Mouse (Mus musculus): ENCODE data around the gene Zcwpw1.
A peak's percentile ranks its signal among the peaks of the same experiment; 100 is the strongest.
"Not testable (repeated sequence)": the region's sequence is repeated elsewhere in the genome, so short reads cannot be mapped to it uniquely, and the experiment has no call there.

The Zcwpw1 gene

GRCm38 (mm10) chr5:137787151-137787928 is at the start of gene Zcwpw1, which contains the start of gene Mepce:
TSS of gene Zcwpw1 (plus strand) at chr5:137787798.
TSS of gene Mepce (minus strand) at chr5:137787655.
- peak; percentile 97 for DNase-seq

DNA sequence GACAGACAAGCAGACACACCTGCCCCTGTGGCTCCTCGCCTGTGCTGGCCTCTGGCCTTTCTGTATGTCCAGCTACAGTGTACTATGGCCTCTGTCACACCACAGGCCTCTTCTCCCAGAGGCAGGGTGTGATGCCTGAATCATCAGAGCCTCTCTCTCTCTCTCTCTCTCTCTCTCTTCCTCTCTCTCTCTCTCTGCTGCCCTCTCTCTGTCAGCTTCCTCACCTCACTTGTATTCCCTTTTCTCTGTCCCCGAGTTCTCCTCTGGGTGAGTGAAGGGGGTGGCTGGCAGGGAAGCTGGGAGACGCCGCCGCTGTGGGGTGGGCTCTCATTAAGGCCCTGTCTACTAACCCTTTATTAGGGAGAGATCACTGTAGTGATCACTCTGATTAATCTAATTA is 49.1 kb upstream of the Zcwpw1 start:
- no peak for DNase-seq

DNA sequence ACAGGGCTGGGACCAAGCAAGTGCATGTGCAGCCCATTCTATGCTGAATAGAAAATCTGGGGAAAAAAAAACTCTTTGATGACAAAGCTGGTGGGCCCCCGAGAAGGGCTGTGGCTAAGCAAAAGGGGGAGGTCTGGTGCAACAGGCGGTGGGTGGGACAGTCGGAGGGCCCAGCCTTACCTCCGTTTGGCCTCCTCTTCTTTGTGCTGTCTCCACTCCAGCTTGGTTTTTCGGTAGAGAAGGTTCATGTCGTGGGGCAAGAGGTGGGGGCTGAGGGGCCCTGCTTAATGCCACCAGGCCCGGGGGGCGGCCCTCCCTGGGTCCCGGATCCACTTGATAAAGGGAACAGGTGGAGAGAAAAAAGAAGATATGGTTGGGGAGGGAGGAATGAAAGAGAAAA is 48.1 kb upstream of the Zcwpw1 start:
- DNase-seq, result peak; percentile 44

GRCm38 (mm10) chr5:137740506-137740905 is 47.1 kb upstream of the Zcwpw1 start:
- DNase-seq, result no peak

- peak; percentile 87 for DNase-seq
These were observed 46.3 kb upstream of the Zcwpw1 start, which contains the start of gene Nyap1 for GRCm38 (mm10) chr5:137741023-137741931. TSS of gene Nyap1 (minus strand) at chr5:137741607.

GRCm38 (mm10) chr5:137742048-137742447 is 45.5 kb upstream of the Zcwpw1 start:
- DNase-seq, result peak; percentile 45

DNA sequence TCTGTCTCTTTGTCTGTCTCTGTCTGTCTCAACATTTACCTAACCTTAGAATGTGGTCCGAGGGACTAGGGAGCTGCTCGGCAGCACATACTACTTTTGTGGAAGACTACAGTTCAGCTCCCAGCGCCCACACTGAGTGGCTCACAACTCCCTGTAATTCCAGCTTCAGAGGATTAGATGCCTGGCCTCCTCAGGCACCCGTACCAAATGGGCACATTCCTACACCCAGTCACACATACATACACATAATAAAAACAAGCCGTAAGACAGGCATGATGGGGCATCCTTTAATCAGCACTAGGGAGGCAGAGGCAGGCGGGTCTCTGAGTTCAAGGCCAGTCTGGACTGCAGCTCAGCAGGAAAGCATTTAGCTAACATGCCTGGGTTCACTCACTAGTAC is 44.8 kb upstream of the Zcwpw1 start:
- peak; percentile 32 for DNase-seq

DNA sequence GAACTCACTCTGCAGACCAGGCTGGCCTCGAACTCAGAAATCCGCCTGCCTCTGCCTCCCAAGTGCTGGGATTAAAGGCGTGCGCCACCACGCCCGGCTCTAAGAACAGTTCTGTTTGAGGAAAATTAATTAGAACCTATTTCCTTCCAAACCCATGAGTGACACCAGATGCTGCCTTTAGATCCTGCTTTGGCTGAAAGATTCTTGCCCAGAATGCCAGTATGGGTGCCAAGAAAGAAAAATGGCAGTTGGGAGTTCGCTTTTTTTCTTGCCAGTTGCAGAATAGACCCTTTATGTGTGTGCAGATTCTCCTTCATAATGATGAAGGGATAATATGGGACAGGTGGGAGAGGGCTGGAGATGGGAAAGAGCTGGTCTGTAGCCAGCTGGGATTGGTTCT is 43.4 kb upstream of the Zcwpw1 start:
- peak; percentile 36 for DNase-seq

DNA sequence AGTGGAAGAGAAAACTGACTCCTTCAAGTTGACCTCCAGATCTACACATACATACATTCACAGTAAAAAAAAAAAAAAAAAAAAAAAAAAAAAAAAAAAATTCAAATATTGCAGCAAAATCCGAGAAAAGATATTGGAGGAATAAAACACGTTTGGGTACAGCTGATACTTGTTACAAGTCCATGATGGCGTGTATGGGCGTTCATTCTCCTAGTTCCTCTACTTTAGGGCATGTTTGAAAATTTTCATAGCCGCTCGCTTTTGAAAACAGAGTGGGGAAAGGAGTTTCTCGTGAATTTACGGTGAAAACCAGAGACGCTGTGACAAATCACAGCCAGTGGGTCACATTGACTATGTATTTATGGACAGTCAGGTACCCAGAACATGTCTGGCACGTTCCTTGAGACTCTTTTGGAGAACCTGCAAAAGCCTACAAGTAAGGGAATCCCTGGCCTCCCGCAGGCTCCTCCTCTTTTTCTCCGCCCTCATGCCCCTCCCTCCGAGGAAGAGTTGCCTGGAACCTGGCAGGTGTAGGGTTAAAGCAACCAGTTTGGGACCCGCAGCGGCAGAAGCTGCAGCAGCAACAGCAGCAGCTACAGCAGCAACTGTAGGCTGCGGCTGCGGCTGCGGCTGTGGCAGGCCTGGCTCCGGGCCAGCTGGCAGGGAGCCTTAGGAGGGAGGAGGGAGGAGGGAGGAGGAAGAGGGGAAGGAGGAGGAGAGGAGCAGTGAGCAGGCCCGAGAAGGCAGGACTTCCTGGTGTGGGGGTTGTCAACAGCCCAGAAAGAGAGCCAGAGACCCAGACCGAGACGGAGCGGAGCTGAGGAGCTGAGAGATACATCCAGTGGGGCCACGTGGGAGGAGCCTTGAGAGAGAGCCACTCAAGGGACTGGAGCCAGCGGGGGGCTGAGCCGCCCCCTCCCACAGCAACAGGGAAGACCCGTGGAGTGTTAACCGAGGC is 42.1 kb upstream of the Zcwpw1 start, which contains the start of gene Tsc22d4:
Gene Tsc22d4 (plus strand): TSS at position 517 of the 958 bp plus-strand sequence.
- peak; percentile 91 for DNase-seq

DNA sequence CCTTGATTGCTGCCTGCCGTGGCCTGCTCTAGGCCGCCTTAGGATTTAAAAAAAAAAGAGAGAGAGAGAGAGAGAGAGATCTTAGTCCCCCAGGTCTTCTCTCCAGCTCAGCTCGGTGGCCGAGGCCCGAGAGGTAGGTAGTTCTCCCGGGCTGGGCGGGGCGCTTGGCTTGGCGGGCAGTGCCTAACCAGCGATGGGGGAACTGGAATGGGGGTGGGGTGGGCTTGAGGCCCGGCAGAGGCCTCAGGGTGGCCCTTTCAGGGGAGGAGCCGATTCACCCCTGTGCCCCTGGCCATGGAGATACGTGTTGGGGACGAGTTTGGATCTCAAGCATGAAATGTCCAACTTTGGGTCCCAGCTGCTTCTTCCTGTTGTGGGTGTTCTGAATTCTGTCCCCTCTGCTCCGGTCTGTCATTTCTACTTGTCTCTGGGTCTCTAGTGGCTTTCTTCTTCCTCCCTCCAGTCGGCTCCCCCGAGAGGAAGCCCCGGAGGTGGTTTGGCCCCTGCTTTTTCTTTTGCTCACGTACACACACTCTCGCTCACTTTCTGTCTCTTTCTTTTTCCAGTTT is 41.2 kb upstream of the Zcwpw1 start:
- DNase-seq, result no peak

DNA sequence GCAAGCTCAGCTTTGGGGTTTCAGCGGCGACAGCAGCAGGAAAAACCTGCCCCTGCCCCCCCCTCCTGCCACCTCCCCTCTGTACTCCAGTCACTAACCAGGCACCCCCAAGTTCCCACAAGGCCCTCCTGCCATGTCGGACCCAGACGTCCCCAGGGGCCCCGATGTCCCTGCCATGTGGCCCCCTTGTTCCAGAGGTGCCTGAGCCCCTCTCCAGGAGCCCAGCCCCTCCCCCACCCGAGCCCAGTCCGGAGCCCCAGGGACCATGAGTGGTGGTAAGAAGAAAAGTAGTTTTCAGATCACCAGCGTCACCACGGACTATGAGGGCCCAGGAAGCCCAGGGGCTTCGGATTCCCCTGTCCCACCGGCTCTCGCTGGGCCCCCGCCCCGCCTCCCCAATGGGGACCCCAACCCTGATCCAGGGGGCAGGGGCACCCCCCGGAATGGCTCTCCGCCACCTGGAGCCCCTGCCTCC is 40.7 kb upstream of the Zcwpw1 start:
- no peak for DNase-seq

DNA sequence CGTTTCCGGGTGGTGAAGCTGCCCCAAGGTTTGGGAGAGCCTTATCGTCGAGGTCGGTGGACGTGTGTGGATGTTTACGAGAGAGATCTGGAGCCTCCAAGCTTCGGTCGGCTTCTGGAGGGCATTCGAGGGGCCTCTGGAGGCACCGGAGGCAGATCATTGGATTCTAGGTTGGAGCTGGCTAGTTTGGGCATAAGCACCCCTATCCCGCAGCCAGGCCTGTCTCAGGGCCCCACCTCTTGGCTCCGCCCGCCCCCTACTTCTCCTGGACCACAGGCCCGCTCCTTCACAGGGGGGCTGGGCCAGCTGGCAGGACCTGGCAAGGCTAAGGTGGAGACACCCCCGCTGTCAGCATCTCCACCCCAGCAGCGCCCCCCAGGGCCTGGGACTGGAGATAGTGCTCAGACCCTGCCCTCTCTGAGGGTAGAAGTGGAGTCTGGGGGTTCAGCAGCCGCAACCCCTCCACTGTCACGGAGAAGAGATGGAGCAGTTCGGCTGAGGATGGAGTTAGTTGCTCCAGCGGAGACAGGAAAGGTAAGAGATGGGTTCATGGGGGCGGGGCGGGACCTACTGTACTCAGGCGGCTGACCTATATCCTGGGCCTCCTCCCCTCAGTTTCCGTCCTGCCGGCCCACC is 40.2 kb upstream of the Zcwpw1 start:
- peak; percentile 81 for DNase-seq

DNA sequence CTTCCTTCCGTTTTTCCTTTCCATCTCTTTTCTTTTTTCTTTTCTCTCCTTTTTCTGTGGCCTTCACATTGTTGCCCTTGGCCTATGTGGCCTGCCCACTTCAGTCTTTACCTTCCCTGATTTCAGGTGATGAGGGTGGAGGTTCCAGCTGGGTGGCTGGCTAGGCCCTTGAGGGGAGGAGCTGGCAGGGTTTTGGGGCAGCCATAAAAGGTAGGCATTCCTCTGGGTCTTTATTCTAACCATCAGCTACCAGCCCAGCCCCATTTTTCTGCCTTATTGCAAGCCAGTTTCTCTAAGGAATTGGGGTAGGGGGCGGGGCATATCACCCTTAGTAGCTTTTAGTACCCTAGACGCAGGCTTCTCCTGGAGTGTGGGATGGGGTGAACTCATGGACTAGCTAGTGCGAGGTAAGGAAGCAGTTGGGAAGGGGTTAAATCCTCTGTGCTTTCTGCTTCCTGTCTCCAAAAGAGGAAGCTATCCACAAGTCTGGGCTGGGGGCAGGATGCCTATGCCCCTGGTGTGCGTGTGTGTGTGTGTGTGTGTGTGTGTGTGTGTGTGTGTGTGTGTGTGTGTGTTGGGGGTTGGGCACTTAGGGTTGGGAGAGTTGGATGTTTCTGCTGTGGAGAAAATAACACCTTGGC is 39.3 kb upstream of the Zcwpw1 start:
- no peak for DNase-seq

- DNase-seq, result no peak
These were observed 38.3 kb upstream of the Zcwpw1 start for GRCm38 (mm10) chr5:137749196-137749836.

DNA sequence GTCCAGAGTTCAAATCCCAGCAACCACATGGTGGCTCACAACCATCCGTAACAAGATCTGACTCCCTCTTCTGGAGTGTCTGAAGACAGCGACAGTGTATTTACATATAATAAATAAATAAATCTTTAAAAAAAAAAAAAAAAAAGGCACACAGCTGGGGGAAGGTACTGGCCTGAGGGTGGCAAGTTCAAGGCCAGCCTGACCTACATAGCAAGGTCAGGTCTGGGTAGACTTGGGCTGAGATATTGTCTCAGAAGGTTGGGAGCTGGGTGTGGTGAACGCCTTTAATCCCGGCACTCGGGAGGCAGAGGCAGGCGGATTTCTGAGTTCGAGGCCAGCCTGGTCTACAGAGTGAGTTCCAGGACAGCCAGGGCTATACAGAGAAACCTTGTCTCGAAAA is 37.4 kb upstream of the Zcwpw1 start:
- DNase-seq, result not testable (repeated sequence)

DNA sequence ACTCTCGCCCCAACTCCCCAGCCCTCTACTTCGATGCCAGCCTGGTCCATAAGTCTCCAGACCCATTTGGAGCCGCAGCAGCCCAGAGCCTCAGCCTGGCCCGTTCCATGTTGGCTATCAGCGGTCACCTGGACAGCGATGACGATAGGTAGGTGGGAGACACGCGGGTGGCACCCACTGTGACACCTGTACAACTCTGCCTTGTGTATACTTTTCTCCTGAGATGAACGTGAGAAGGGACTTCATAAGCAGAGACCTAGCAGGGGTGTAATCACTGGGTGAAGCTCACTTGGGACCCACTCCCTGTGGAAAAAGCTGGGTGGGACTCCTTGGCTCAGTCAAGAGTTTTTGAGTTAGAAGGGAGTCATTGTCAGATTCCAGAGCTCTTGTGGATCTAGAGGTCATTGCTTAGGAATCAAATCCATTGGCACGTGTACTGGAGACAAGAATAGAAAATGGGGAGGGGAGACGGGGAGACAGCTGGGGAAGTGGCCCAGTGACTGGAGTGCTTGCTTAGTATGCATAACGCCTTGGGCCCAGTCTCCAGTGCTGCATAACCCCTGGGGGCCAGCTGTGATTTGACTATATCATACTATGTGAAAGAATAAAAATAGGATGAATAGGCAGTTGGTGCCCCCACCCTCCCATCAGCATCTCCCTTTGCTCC is 36.2 kb upstream of the Zcwpw1 start:
- no peak for DNase-seq

- no peak for DNase-seq
These were observed 35.6 kb upstream of the Zcwpw1 start for GRCm38 (mm10) chr5:137751988-137752387.

DNA sequence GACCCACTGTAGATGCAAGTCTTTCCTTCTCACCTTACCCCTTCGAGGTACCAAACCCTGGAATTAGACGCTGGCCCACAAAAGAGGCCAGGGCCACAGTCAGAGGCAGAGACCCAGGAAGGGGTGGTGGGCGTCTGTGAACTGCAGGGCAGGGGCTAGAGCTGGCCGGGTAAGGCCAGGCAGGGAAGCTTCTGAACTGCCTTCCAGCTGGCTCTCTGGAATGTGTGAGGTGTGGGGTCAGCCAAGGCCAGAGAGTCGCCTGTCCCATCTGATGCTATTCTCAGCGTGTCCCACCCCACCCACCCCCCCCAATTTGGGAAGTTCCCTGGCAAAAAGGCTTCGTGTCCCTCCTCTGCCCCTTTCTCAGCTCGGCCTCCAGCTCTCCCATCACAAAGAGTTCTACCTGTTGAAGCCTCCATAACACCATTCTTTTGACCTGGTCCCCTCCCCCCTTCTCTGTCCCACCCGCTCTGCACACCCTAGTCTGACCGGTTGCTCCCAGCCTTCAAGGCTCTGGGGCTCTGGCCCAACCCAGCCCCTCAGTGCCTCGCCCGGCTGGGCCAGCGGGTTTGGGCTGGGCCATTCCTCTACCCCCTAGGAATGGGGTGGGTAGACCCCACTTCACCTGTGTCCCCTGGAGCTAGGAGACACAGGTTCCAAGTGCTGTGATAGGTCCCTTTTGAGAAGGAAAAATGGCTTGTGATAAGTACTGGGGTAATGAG is 34.3 kb upstream of the Zcwpw1 start:
- no peak for DNase-seq

GRCm38 (mm10) chr5:137755425-137755824 is 32.2 kb upstream of the Zcwpw1 start:
- no peak for DNase-seq

Measured in cerebellum, adult 11-12 months (tissue).